Mouse (Mus musculus) forebrain, embryonic 15.5 days (tissue): Measurements from ENCODE around the gene Vwa8. TPM values are rescaled to one million over a fixed set of nuclear protein-coding genes. Genes with fewer than 3 reads are reported as not detected.

ENCODE experiments used
- ATAC-seq: fragments of 200-750 bp; cut with Nextera tagmentation; replicated peaks from 2 replicates; pipeline ENCODE4 v1.8.0; 2017; ENCODE audit warnings: mild to moderate bottlenecking, moderate TSS enrichment, moderate library complexity
- H3K27ac ChIP-seq: fragments of 300-500 bp; sonication (generic); replicated peaks from 2 replicates; pipeline ENCODE4 v1.5.1; 2015; ENCODE audit warnings: mild to moderate bottlenecking, inconsistent platforms
- H3K27me3 ChIP-seq: fragments of 300-500 bp; sonication (generic); 2 replicates; pipeline ENCODE4 v1.6.1; 2015; ENCODE audit warnings: inconsistent platforms
- H3K36me3 ChIP-seq: fragments of 300-500 bp; sonication (generic); 2 replicates; pipeline ENCODE4 v1.6.1; 2015; ENCODE audit warnings: mild to moderate bottlenecking, inconsistent platforms
- H3K4me1 ChIP-seq: fragments of 300-500 bp; sonication (generic); 2 replicates; pipeline ENCODE4 v1.6.1; 2015; ENCODE audit warnings: inconsistent platforms
- H3K4me2 ChIP-seq: fragments of 300-500 bp; sonication (generic); replicated peaks from 2 replicates; pipeline ENCODE4 v1.6.1; 2015; ENCODE audit warnings: mild to moderate bottlenecking, inconsistent platforms
- H3K4me3 ChIP-seq: fragments of 300-500 bp; sonication (generic); 2 replicates; pipeline ENCODE4 v1.5.1; 2015; ENCODE audit warnings: mild to moderate bottlenecking, inconsistent platforms
- H3K9ac ChIP-seq: fragments of 300-500 bp; sonication (generic); replicated peaks from 2 replicates; pipeline ENCODE4 v1.6.1; 2015; ENCODE audit warnings: mild to moderate bottlenecking, inconsistent platforms
- H3K9me3 ChIP-seq: fragments of 300-500 bp; sonication (generic); 2 replicates; pipeline ENCODE4 v1.6.1; 2016; ENCODE audit warnings: inconsistent platforms
- WGBS: fragments of 180-500 bp; shearing (Covaris S2); methylation state at CpG from one replicate; pipeline ENCODE4 v1.1.7; 2015; ENCODE audit warnings: mixed read lengths; 5-methylcytosine and 5-hydroxymethylcytosine counted together
- polyA plus RNA-seq: library from polyadenylated mRNA; unstranded; fragments of >200 nt; fragmentation: Nextera tagmentation; extraction: Ambion mirVana; gene quantifications from 2 replicates; pipeline ENCODE4 v1.2.1, GENCODE M21; 2015

The Vwa8 gene
- polyA plus RNA-seq, 1 experiment from 2014 or later, result 5.1 TPM

DNA sequence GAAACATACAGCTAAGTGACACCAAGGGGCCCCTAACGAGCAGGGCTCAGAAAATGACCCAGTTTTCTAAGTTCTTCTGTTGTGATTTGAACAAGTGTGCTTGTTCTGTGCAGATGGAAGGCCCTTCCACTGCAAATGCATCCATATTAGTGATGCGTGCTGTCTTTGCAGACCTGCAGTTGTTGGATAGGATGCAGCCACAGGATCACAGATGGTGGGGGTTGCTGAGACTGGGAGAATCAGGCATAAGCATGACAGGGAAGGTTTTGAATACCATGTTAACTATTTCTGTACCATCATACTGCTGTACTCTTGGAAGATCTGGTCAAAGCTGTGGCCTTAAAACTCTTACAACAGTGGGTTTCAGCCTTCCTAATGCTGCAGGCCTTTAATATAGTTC, 83.2 kb downstream of the Vwa8 start:
- H3K4me2 ChIP-seq, result no peak overlapping the region
- H3K9me3 ChIP-seq, result no peaks in the 10 kb centered on the region
- peak overlapping the region; percentile 59 for H3K27ac ChIP-seq
- H3K27me3 ChIP-seq, result no peaks in the 10 kb centered on the region
- no peak overlapping the region for H3K4me3 ChIP-seq
- H3K36me3 ChIP-seq, result no peaks in the 10 kb centered on the region
- ATAC-seq, result peak; percentile 70; the same call in 1 of the 2 replicates
- H3K4me1 ChIP-seq, result peaks cover 10% of the 10 kb centered on the region
- H3K9ac ChIP-seq, result no peak overlapping the region
- 32% methylated on average over 2 of the region's 2 CpGs for WGBS

GRCm38 (mm10) chr14:78933399-78933798, 84.5 kb downstream of the Vwa8 start:
- H3K4me1 ChIP-seq, result peaks cover 10% of the 10 kb centered on the region
- H3K4me2 ChIP-seq, result no peak overlapping the region
- H3K27me3 ChIP-seq, result no peaks in the 10 kb centered on the region
- no peak overlapping the region for H3K9ac ChIP-seq
- no peak for ATAC-seq
- WGBS, result 70% methylated on average over 8 of the region's 8 CpGs
- no peak overlapping the region for H3K4me3 ChIP-seq
- H3K9me3 ChIP-seq, result no peaks in the 10 kb centered on the region
- H3K36me3 ChIP-seq, result no peaks in the 10 kb centered on the region
- 0 out of 2 replicates have a peak overlapping the region, but pooled peaks have one; percentile 29 for H3K27ac ChIP-seq

GRCm38 (mm10) chr14:78934596-78934995, 85.7 kb downstream of the Vwa8 start:
- Histone ChIP-seq H3K36me3 (no peaks in the 10 kb centered on the region), H3K4me2 (no peak overlapping the region), H3K4me1 (peaks cover 10% of the 10 kb centered on the region), H3K4me3 (no peak overlapping the region), H3K27me3 (no peaks in the 10 kb centered on the region), H3K27ac (no peak overlapping the region), H3K9me3 (no peaks in the 10 kb centered on the region), H3K9ac (no peak overlapping the region)
- ATAC-seq, result no peak
- WGBS, result 71% methylated on average over 6 of the region's 6 CpGs

- ATAC-seq, result no peak
- H3K27ac ChIP-seq, result no peak overlapping the region
- 78% methylated on average over 3 of the region's 3 CpGs for WGBS
- H3K4me3 ChIP-seq, result no peak overlapping the region
- peaks cover 11% of the 10 kb centered on the region for H3K4me1 ChIP-seq
- no peaks in the 10 kb centered on the region for H3K9me3 ChIP-seq
- no peaks in the 10 kb centered on the region for H3K27me3 ChIP-seq
- no peak overlapping the region for H3K4me2 ChIP-seq
- no peaks in the 10 kb centered on the region for H3K36me3 ChIP-seq
- no peak overlapping the region for H3K9ac ChIP-seq
Measured at GRCm38 (mm10) chr14:78935796-78936195, 86.9 kb downstream of the Vwa8 start.

GRCm38 (mm10) chr14:78941741-78942475, 93.1 kb downstream of the Vwa8 start:
- no peak overlapping the region for H3K4me2 ChIP-seq
- H3K27ac ChIP-seq, result peak overlapping the region; percentile 82
- 39% methylated on average over 11 of the region's 11 CpGs for WGBS
- ATAC-seq, result peak; percentile 94
- H3K4me3 ChIP-seq, result no peak overlapping the region
- no peaks in the 10 kb centered on the region for H3K9me3 ChIP-seq
- H3K36me3 ChIP-seq, result no peaks in the 10 kb centered on the region
- H3K4me1 ChIP-seq, result peaks cover 12% of the 10 kb centered on the region
- H3K27me3 ChIP-seq, result no peaks in the 10 kb centered on the region
- no peak overlapping the region for H3K9ac ChIP-seq

DNA sequence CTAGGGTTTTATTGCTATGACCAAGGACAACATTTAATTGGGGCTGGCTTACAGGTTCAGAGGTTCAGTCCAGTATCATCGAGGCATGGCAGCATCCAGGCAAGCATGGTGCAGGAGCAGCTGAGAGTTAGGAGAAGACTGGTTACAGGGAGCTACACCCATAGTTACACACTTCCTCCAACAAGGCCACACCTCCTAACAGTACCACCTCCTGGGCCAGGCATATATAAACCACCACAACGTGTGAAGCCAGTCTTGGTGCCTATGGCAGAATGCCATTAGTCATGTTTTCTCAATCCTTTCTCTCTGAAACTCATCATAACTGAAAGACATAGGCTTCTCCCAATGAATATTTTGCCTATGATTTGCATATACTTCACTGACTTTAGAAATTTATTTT, 106.9 kb downstream of the Vwa8 start:
- no peaks in the 10 kb centered on the region for H3K4me1 ChIP-seq
- WGBS, result 67% methylated on average over 2 of the region's 2 CpGs
- H3K36me3 ChIP-seq, result no peaks in the 10 kb centered on the region
- no peak overlapping the region for H3K9ac ChIP-seq
- H3K4me2 ChIP-seq, result no peak overlapping the region
- H3K27ac ChIP-seq, result no peak overlapping the region
- ATAC-seq, result 0 out of 2 replicates have a peak, but pooled peaks have one; percentile 55
- H3K4me3 ChIP-seq, result no peak overlapping the region
- no peaks in the 10 kb centered on the region for H3K9me3 ChIP-seq
- H3K27me3 ChIP-seq, result no peaks in the 10 kb centered on the region

DNA sequence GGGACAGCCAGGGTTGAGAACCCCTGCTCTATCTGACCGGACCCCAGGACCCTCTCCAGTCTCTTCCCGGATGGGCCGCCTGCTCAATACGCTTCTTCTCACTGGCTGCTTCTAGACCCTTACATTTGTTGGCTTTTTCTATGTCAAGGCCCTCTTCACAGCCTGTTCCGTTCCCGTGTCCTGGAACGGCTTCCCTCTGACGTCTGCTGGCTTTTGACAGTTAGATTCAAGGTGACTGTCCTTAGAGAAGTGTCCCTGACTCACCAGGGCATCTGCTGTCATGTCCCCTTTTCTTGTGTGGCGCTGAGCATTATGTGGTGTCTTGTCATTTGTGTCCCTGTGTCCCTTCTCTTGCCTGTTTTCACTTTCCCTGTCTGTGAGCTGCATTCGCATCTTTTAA, 121.8 kb downstream of the Vwa8 start:
- H3K27ac ChIP-seq, result no peak overlapping the region
- no peaks in the 10 kb centered on the region for H3K4me1 ChIP-seq
- H3K4me2 ChIP-seq, result no peak overlapping the region
- H3K9ac ChIP-seq, result no peak overlapping the region
- H3K4me3 ChIP-seq, result no peak overlapping the region
- no peaks in the 10 kb centered on the region for H3K9me3 ChIP-seq
- H3K27me3 ChIP-seq, result no peaks in the 10 kb centered on the region
- no peak for ATAC-seq
- WGBS, result 94% methylated on average over 10 of the region's 10 CpGs
- no peaks in the 10 kb centered on the region for H3K36me3 ChIP-seq

DNA sequence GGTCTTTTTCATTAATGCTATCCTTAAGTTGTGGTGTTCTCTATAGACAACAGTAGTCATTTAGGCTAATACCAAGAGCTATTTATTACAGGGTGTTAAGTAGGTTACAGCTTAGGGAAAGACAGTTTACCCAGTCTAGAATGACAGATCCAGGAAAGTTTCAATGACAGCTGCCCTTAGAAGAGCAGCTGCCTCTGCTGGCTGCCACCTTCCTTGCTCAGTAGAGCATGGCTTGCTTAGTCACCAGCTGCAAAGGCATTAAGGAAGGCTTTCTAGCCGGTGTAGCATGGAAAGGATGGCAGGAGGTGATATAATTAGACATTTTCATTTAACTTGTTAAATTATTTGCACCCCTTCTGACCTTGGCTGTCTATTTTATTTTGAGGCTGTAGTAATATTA, 123.6 kb downstream of the Vwa8 start:
- 20% methylated on average over 1 of the region's 1 CpGs for WGBS
- no peaks in the 10 kb centered on the region for H3K4me1 ChIP-seq
- no peak overlapping the region for H3K27ac ChIP-seq
- no peaks in the 10 kb centered on the region for H3K9me3 ChIP-seq
- H3K9ac ChIP-seq, result no peak overlapping the region
- H3K27me3 ChIP-seq, result no peaks in the 10 kb centered on the region
- H3K4me3 ChIP-seq, result no peak overlapping the region
- no peak overlapping the region for H3K4me2 ChIP-seq
- ATAC-seq, result no peak
- H3K36me3 ChIP-seq, result no peaks in the 10 kb centered on the region

GRCm38 (mm10) chr14:78983104-78983503, 134.3 kb downstream of the Vwa8 start:
- WGBS, result 63% methylated on average over 2 of the region's 2 CpGs
- H3K4me2 ChIP-seq, result no peak overlapping the region
- no peaks in the 10 kb centered on the region for H3K9me3 ChIP-seq
- H3K4me1 ChIP-seq, result no peaks in the 10 kb centered on the region
- H3K27me3 ChIP-seq, result no peaks in the 10 kb centered on the region
- no peak overlapping the region for H3K9ac ChIP-seq
- no peaks in the 10 kb centered on the region for H3K36me3 ChIP-seq
- H3K4me3 ChIP-seq, result no peak overlapping the region
- ATAC-seq, result no peak
- no peak overlapping the region for H3K27ac ChIP-seq

DNA sequence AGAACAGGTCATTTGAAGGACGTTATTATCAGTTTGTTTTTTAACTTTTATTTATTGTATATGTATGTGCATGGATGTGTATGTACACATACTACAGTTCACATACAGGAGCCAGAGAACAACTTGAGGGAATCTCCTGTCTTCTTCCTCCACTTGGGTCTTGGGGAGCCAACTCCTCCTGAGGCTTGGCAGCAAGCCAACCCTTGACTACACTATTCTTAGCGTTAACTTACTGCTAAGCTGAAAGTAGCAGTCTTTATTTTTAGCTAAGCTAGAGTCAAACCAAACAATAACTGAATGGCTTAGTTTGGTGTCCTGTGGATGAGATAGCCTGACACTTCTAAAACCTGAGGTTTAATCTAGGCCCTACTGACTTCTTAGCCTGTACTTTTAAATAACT, 135.4 kb downstream of the Vwa8 start:
- H3K9ac ChIP-seq, result no peak overlapping the region
- no peak overlapping the region for H3K4me3 ChIP-seq
- 48% methylated on average over 2 of the region's 2 CpGs for WGBS
- H3K4me2 ChIP-seq, result no peak overlapping the region
- H3K9me3 ChIP-seq, result no peaks in the 10 kb centered on the region
- H3K27me3 ChIP-seq, result no peaks in the 10 kb centered on the region
- H3K27ac ChIP-seq, result no peak overlapping the region
- H3K4me1 ChIP-seq, result no peaks in the 10 kb centered on the region
- no peaks in the 10 kb centered on the region for H3K36me3 ChIP-seq
- ATAC-seq, result no peak

- no peak overlapping the region for H3K4me2 ChIP-seq
- ATAC-seq, result no peak
- H3K4me3 ChIP-seq, result no peak overlapping the region
- no peaks in the 10 kb centered on the region for H3K27me3 ChIP-seq
- no peaks in the 10 kb centered on the region for H3K36me3 ChIP-seq
- H3K27ac ChIP-seq, result no peak overlapping the region
- no peak overlapping the region for H3K9ac ChIP-seq
- H3K4me1 ChIP-seq, result no peaks in the 10 kb centered on the region
- 83% methylated on average over 8 of the region's 8 CpGs for WGBS
- H3K9me3 ChIP-seq, result no peaks in the 10 kb centered on the region
Measured at GRCm38 (mm10) chr14:78987543-78987942, 138.7 kb downstream of the Vwa8 start.

- no peaks in the 10 kb centered on the region for H3K9me3 ChIP-seq
- no peaks in the 10 kb centered on the region for H3K4me1 ChIP-seq
- no peaks in the 10 kb centered on the region for H3K27me3 ChIP-seq
- H3K36me3 ChIP-seq, result no peaks in the 10 kb centered on the region
- H3K27ac ChIP-seq, result no peak overlapping the region
- H3K4me2 ChIP-seq, result no peak overlapping the region
- no peak overlapping the region for H3K4me3 ChIP-seq
- 81% methylated on average over 4 of the region's 4 CpGs for WGBS
- no peak for ATAC-seq
- no peak overlapping the region for H3K9ac ChIP-seq
Measured at GRCm38 (mm10) chr14:78992456-78992855, 143.6 kb downstream of the Vwa8 start.

DNA sequence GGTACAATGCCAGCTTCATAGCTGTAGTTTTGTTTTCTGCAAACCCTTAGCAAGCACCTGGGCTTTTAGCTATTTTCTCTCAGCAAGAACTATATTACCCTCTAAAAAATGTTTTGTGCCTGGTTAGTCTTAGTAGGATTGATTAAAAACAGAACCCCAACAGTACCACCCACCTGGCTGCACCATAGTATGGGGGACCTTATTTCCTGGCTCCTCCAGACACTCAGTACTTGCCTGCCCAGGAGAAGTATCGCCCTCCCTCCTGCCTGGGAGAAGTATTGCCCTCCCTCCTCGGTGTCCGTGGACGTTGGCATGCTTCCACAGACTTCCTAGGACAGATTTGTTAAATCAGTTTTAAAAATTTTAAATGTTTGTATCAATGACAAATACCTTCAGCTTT, 144.7 kb downstream of the Vwa8 start:
- H3K36me3 ChIP-seq, result no peaks in the 10 kb centered on the region
- no peak overlapping the region for H3K4me3 ChIP-seq
- 76% methylated on average over 4 of the region's 4 CpGs for WGBS

More for the DNA sequence above, 144.7 kb downstream of the Vwa8 start:
- Histone ChIP-seq H3K9ac (no peak overlapping the region), H3K4me1 (no peaks in the 10 kb centered on the region), H3K27ac (no peak overlapping the region), H3K9me3 (no peaks in the 10 kb centered on the region), H3K4me2 (no peak overlapping the region), H3K27me3 (no peaks in the 10 kb centered on the region)
- ATAC-seq, result no peak
